Mouse (Mus musculus): Measurements from ENCODE around the gene Ccdc113. TPM values are rescaled to one million over a fixed set of nuclear protein-coding genes. Genes with fewer than 3 reads are reported as not detected.

The Ccdc113 gene
- total and polyA plus RNA-seq, 3 experiments = not detected

- no peak overlapping the region for H3K4me3 ChIP-seq (ENCODE audit: control insufficient read depth in 1 of 2, insufficient read depth in 1 of 2, low read depth in 2 of 2, low read length in 2 of 2)
- H3K27ac ChIP-seq (ENCODE audit: control insufficient read depth, low read depth, low read length) = no peak overlapping the region
- H3K36me3 ChIP-seq (ENCODE audit: control insufficient read depth in 1 of 2, insufficient read depth in 2 of 2, low read length in 2 of 2) = no peaks in the 10 kb centered on the region
- H3K9me3 ChIP-seq (replicated peaks; ENCODE audit: insufficient read depth, low read length) = no peaks in the 10 kb centered on the region
- no peaks in the 10 kb centered on the region for H3K4me1 ChIP-seq (ENCODE audit: control insufficient read depth in 1 of 2, insufficient read depth in 2 of 2, low read length in 2 of 2)
- no peak for TF ChIP-seq RCOR1 (IDR thresholded peaks at IDR 0.05; ENCODE audit: low read depth, low read length)
- no peak for TF ChIP-seq CHD1 (IDR thresholded peaks at IDR 0.05; ENCODE audit: low read depth, low read length)
- TF ChIP-seq GABPA (IDR thresholded peaks at IDR 0.05; ENCODE audit: low read depth, low read length) = no peak
- TF ChIP-seq ELF1 (IDR thresholded peaks at IDR 0.05; ENCODE audit: low read depth, low read length) = no peak
- TF ChIP-seq JUND (IDR thresholded peaks at IDR 0.05; ENCODE audit: low read depth, low read length) = no peak
- no peak for TF ChIP-seq MYC (IDR thresholded peaks at IDR 0.05; ENCODE audit: low read depth, low read length)
- no peak for TF ChIP-seq MAFK (IDR thresholded peaks at IDR 0.05; ENCODE audit: borderline replicate concordance, low read depth, low read length)
- no peak for TF ChIP-seq KAT2A (conservative IDR thresholded peaks at IDR 0.05; ENCODE audit: low read depth, low read length)
- TF ChIP-seq CHD2 (IDR thresholded peaks at IDR 0.05; ENCODE audit: low read length) = no peak
- TF ChIP-seq UBTF (IDR thresholded peaks at IDR 0.05; ENCODE audit: borderline replicate concordance, insufficient read depth, low read depth, low read length) = no peak
- no peak for TF ChIP-seq POLR2AphosphoS2 (IDR thresholded peaks at IDR 0.05; ENCODE audit: low read length)
- no peak for TF ChIP-seq USF2 (IDR thresholded peaks at IDR 0.05; ENCODE audit: borderline replicate concordance in 1 of 2, insufficient read depth in 1 of 2, low read depth in 1 of 2, low read length in 2 of 2)
- no peak for TF ChIP-seq GATA1 (IDR thresholded peaks at IDR 0.05; ENCODE audit: low read depth, low read length)
- TF ChIP-seq BHLHE40 (IDR thresholded peaks at IDR 0.05; ENCODE audit: borderline replicate concordance, low read depth, low read length) = no peak
- no peak for TF ChIP-seq MXI1 (IDR thresholded peaks at IDR 0.05; ENCODE audit: low read depth, low read length)
- no peak for TF ChIP-seq MYB (IDR thresholded peaks at IDR 0.05; ENCODE audit: low read depth, low read length)
- TF ChIP-seq RAD21 (IDR thresholded peaks at IDR 0.05; ENCODE audit: low read depth, low read length) = no peak
- DNase-seq (ENCODE audit: low read depth, low spot score) = no peak
- H3K79me2 ChIP-seq (ENCODE audit: control insufficient read depth, insufficient read depth, low read length, poor library complexity) = no peaks in the 10 kb centered on the region
- no peak overlapping the region for H3K9ac ChIP-seq (ENCODE audit: control insufficient read depth, low read depth, low read length, poor library complexity, severe bottlenecking)
- H3K27me3 ChIP-seq (ENCODE audit: control insufficient read depth in 1 of 2, insufficient read depth in 2 of 2, low read length in 2 of 2) = peaks cover 7 to 10% of the 10 kb centered on the region in 2 experiments
These were observed 33.4 kb upstream of the Ccdc113 start for GRCm38 (mm10) chr8:95500436-95500835.

DNA sequence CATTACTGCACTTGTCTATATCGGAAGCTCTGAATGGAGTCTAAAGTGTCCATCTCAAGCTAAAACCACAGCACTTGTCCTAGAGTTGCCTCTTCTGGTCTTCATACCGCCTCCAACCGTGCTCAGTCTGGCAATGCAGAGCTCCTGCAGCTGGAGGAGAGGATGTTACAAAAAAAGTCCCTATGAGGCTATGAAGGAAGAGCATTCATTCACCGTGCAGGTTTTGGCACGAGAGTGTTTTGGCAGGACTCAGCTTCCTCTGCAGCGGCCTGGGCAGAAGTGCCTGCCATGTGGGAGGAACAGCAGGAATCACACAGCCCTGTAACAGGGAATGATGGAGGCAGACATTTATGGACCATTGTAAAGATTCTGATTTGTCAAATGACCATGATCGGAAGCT, 31.5 kb upstream of the Ccdc113 start:
- no peak overlapping the region for H3K9ac ChIP-seq (ENCODE audit: control insufficient read depth, low read depth, low read length, poor library complexity, severe bottlenecking)
- no peaks in the 10 kb centered on the region for H3K4me1 ChIP-seq (ENCODE audit: control insufficient read depth in 1 of 2, insufficient read depth in 2 of 2, low read length in 2 of 2)
- no peaks in the 10 kb centered on the region for H3K79me2 ChIP-seq (ENCODE audit: control insufficient read depth, insufficient read depth, low read length, poor library complexity)
- no peak overlapping the region for H3K4me3 ChIP-seq (ENCODE audit: control insufficient read depth in 1 of 2, insufficient read depth in 1 of 2, low read depth in 2 of 2, low read length in 2 of 2)
- H3K27ac ChIP-seq (ENCODE audit: control insufficient read depth, low read depth, low read length) = no peak overlapping the region
- no peak for DNase-seq (ENCODE audit: low read depth, low spot score)
- no peaks in the 10 kb centered on the region for H3K9me3 ChIP-seq (replicated peaks; ENCODE audit: insufficient read depth, low read length)
- TF ChIP-seq GATA1 (IDR thresholded peaks at IDR 0.05; ENCODE audit: low read depth, low read length) = no peak
- no peak for TF ChIP-seq TBP (IDR thresholded peaks at IDR 0.05; ENCODE audit: low read depth, low read length)
- no peak for TF ChIP-seq USF2 (IDR thresholded peaks at IDR 0.05; ENCODE audit: borderline replicate concordance in 1 of 2, insufficient read depth in 1 of 2, low read depth in 1 of 2, low read length in 2 of 2)
- no peak for TF ChIP-seq MAX (IDR thresholded peaks at IDR 0.05; ENCODE audit: low read length)
- TF ChIP-seq MYC (IDR thresholded peaks at IDR 0.05; ENCODE audit: low read depth, low read length) = no peak
- H3K27me3 ChIP-seq (ENCODE audit: control insufficient read depth in 1 of 2, insufficient read depth in 2 of 2, low read length in 2 of 2) = peaks cover 5% of the 10 kb centered on the region in 2 experiments; a peak in 3 of 4 replicates
- no peaks in the 10 kb centered on the region for H3K36me3 ChIP-seq (ENCODE audit: control insufficient read depth in 1 of 2, insufficient read depth in 2 of 2, low read length in 2 of 2)
